Mouse (Mus musculus) induced T-regulatory cell, adult 2 months (primary cell): ENCODE data around the gene Sdk1.

Source experiments
- DNase-seq: peaks from one replicate; pipeline ENCODE4 v3.0.0-alpha.2; 2012; ENCODE audit warnings: low read depth

The Sdk1 gene

GRCm38 (mm10) chr5:142256231-142256630 lies 1014.9 kb downstream of the Sdk1 start:
- DNase-seq, result no peak

- DNase-seq, result no peak
These were observed 1017.4 kb downstream of the Sdk1 start for GRCm38 (mm10) chr5:142258716-142259115.

- no peak for DNase-seq
These were observed 1020.8 kb downstream of the Sdk1 start for GRCm38 (mm10) chr5:142262060-142262459.
